Mouse (Mus musculus) cerebellum, postnatal 4 days (tissue): ENCODE results near the gene Ift81.

Experiments
- DNase-seq, 2 experiments: peaks; one replicate each; pipeline ENCODE4 v3.0.0; 2022; ENCODE audit warnings: low spot score in 2 of 2, mixed read lengths in 1 of 2

The Ift81 gene

DNA sequence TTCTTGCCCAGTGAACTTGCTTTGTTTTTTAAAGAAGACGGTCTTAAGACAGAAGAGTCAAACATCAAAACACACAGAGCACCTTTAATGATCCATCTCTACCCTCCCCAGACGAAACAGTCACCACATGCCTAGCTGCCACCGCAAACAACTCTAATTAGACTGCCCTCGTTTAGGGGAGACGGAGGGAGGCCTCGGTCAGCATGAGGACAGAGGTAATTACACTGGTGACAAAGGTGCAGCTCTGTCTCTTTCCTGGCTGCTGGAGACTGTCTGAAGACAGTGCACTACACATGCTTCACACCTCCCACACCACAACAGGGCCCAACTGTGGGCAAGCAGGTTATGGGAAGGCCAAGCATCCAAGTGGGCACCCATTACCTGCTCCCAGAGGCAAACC, 66.5 kb downstream of the Ift81 start:
- DNase-seq, result no peak

DNA sequence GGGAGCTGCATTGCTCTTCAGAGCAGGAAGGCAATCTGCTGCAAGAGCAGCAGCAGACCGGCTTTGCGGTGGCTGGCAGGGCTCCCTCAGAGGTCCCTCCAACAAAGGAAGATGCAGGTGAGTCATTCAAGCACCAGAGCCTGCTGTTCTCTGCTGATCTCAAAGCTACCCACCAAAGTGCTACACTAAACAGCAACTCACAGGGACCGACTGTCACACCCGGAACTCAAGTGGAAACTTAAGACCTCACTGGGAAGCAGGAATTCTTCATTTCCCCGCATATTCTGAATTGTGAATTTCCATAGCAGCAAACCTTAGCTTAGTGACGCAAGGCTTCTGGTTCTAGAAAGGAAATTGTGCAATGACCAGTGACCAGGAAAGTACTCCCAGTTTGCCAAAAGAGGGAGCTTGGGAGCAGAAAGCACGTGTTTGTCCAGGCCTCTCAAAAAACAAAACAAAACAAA, 67.0 kb downstream of the Ift81 start:
- peak in 1 of 2 experiments; percentile 27 for DNase-seq

DNA sequence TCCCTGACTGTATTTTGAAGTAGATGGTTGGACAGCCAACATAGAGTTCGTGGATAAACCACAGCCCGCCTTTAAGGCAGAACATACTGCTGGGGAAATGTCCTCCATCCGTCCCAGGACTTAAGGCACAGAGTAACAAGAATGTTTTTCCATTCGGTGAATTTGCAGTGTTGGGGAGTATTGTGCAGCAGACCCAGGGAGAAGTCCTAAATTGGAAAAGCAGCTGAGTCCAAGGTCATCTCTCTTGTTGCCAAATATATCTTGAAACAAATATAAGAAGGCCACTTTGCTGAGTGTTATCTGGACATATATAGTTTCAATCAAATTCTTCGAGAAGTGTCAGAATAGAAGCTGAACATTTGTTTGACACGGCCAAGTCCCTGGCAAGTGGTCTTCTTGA, 70.9 kb downstream of the Ift81 start:
- DNase-seq, result no peak

DNA sequence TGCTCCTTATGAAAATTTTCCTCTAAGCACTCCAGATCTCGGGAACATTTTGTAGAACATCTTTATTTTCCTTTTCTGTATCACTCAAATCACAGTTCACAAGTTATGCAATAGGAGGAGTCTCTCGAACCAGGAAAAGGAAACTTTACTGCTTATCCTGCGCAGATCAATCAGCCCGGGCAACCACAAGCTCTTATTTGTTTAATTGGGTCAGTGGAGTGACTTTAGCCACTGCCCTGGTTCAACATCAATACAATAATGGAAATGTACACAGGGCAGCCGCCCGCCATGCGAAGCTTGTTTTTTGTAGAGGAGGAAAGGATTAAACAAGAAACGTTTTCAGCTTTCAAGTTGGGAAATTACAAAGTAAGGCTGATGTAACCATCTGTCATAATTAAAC, 72.4 kb downstream of the Ift81 start:
- no peak for DNase-seq

DNA sequence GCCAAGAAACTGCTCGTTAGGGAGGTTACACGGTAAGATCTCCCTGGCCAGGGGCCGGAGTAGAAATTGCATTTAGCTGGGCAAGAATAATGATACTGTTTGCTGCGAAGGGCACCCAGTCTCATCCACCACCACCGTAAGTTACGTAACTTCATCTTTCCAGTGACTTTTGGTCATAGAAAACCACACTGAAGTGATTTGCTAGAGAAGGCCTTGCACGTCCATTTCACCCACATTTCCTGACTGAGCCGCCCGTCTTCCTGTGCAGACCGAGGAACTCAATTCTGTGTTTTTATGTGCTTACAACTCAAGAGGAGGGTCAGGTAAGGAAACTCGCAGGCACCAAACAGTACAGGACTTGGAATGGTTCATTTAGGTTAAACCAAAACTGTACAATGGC, 76.2 kb downstream of the Ift81 start:
- no peak for DNase-seq

DNA sequence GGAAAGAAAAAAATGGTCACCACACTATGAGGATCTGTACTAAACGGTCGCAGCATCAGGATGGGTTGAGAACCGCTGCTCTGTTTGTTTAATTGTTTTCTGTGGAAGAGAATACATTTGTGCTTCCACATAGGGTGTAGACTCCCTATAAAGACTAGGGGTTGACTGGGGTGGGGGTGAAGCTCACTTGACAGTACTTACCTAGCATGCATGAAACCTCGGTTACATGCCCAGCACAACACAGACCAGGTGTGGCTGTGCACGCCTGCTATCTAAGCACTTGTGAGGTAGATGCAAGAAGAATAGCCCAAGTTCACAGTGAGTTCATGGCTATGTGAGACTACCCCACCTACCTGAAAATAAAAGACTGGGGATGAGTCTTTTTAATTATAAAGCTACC, 76.7 kb downstream of the Ift81 start:
- DNase-seq, result no peak

DNA sequence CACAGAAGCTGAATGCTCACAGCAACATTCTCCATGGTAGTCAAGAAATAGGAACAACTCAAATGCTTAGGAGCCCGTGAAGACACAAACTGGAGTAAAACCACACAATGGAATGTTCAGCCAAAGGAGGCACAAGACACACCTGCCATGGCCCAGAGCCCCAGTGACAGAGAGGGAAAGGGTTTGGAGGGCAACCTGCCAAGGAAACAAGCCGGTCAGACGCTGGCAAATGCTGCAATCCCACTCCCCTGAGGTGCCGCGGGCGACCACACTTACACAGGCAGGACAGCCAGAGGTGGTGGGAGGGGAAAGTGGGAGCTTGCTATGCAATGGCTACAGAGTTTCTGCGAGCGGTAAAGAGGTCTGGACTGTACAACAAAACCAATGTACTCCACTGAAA, 80.4 kb downstream of the Ift81 start:
- no peak for DNase-seq

DNA sequence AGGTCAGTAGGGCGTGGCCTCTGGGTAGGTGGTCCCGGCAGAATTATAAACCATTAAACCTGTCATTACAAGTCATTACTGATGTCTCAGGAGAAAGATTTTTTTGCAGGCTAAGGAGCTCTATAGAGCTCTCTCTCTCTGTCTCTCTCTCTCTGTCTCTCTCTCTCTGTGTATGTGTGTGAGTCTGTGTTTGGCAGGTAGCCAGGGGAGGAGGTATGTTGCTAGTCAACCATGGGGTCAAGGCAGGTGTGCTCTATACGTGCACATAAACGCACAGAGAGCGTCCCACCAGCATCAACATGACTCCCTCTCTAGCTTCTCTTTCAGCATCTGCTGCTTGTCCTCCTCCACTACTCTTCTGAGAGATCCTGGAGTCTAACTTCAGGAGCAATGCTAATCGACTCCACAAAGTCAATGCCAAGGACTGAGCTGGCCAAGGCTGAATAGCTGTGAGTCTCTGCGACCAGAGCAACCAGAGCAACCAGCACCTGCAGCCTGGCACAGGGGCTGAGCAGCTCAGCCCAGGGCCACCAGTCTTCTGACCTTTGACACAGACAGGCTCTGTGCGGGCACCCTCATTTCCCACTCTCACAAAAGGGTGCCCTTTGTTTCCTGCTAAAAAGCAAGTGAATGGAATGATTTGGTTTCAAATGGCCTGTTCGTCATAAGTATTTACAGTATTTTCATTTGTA, 84.3 kb downstream of the Ift81 start:
- DNase-seq, result no peak

DNA sequence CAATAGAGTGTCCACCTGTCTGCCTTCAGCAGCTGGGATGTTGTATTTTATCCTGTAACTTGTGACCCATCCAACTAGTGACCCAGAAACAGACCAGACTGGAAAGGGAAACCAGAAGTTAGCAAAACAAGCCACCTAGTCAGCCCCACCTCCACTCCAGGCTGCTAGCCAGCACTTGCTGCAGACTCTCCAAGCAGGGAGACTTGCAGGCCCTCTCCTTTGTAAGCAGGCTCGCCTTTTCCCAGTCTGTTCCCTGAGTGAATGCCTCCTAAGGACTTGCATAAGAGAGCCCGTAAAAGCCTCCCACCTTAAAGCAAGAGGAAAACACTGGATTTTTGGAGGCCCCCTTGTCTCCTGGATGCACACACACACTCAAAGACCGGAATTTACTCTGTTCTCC, 85.0 kb downstream of the Ift81 start:
- DNase-seq, result no peak

DNA sequence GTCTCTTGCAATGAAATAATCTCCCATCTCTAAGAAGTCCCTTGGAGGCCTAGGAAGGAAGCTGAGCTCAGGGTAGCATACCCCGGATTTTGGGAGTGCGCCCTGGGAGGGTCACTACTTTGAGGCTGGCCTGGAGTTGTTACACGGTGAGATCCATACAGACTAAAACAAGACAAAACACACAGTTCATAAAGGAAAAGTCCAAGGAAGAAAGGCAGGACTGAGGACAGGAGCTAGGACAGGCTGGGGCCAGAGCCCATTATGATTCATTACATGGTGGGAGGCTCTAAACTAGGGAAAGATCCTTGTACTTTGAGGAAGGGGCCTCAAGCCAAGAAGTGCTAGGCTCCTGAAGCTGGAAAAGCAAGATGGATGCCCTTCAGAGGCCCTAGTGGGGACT, 85.7 kb downstream of the Ift81 start:
- no peak for DNase-seq

DNA sequence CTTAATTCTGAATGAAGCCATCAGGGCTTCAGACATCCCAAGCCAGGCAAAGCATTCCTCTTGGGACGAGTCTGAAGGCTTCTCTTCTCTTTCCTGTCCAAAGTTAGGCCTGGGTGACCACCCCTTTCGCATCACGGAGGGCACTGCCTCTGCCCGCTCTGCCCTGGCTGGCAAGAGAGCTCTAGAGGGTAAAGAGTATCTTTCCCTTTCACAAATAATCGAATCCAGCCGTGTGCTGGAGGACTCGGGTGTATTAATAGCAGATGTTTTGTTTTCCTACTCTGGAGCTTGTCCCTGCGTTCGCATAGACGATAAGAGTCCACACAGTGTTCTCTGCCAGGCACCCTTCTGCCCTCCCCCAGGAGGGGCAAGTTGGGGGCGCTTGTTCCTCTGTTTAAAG, 86.6 kb downstream of the Ift81 start:
- no peak for DNase-seq

DNA sequence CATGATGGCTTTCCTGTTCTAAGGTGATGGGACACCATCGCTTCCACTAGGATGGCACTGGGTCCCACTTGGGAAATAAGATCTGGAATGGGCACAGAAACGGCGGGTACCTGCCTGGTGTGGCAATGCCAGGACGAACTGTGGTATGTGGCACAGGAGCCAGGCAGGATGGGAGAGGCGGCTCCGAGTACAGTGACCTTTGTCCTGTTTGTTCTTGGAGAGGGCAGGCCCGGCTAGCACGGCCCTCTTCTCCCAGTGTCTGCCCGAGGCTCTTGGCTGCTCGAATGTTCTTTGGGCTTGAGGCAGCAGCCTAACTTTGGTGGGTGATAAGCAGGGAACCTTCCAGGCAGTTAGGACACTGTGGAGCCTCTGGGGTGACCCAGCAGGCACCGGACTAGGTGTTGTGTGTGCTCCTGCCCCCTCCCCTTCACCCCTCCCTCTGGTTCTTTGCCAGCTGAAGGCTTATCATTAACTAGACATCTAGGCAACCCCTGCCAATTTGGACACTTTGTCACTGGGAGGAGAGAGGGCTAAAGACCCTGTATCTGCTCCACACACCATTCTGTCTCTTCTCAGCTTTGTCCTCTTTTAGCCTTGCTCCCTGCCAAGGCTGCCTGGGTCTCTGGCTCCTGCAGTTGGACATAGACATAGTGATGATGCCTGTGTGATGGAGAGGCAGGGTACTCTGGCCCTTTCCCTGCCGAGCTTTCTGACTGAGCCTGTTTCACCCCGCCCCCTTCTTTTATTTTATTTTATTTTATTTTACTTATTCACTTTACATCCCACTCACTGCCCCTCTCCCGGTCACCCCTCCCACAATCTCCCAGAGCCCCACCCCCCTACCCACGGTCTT, 87.2 kb downstream of the Ift81 start:
- DNase-seq, result no peak

DNA sequence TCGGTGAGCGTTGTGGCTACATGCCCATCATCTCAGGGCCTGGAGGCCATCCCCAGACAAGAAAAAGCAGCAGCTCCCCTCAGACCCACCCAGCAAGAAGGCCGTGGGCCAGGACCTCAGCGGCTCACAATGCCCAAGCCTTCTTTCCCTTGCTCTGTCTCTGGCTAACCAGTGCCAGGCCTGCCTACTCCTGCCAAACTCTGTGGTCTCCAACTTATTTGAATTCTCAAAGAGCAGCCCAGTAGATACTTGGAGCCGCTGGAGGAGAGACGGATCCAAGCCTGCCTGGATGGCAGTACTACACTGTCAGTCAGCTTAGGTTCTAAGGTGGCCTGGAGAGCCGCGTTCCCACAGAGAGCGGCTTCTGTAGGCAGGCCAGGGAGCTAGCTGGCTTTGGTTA, 87.9 kb downstream of the Ift81 start:
- peak; percentile 37 to 41 for DNase-seq

DNA sequence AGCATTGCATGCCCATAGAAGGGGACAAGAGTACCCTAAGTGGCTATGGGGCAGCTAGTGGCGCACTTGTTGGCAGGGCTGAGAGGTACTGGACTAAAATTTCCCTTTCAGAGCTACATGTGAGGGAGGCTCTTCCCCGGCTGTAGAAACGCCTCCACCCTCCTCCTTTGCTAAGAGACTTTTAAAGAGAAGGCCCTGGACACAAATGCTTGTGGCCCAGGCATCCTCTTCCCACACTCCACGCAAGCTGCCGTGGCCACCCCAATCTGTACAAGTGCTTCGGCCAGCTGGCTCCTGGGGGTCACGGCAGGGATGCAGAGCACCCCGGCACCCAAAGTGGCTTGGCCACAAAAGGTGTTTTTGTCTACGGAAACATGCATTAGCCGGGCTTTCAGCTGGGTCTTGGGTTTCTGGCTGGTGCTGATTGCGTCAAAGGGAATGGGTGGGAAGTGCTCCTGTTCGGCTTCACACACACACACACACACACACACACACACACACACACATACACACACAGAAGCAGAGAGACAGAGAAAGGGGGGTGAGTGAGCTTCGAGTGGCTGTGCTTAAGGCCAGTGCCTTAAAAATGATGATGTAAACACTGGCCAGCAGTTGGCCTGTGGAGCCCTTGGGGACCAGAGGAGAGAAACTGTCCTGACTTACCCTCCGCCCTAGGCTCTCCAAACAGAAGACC, 88.9 kb downstream of the Ift81 start:
- no peak for DNase-seq

DNA sequence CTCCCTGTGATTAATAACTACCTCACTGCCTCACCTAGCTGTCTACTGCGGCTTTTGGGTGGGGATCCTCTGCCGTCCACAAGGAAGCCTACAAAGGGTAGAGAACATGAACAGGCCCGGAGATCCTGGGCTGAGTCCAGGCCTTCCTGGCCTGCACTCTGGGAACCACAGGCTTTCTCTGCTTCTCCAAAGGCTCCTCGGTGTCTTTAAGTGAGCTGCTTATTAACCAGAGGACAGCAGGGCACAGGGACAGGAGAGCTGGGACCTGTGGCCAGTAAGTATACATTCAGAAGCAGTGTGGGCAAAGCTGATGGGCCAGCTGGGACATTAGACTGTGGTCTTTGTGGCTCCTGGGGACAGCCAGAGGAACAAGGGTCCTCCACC, 89.5 kb downstream of the Ift81 start:
- no peak for DNase-seq

DNA sequence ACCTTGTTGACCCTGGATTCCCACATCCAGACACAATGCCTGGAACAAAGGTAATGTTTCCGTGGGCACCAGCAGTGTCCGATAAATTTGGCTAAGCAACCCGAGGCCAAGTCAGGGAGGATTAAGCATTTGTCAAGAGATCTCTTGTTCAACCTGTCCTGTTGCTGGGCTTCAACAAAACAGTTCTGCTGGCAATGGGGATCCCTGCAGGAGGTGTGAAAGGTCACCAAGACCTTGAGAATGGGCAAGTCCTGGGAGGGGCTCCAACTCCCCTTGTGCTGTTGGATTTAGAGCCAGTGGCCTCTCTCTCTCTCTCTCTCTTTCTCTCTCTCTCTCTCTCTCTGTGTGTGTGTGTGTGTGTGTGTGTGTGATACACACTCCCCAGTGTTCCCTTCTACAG, 90.1 kb downstream of the Ift81 start:
- no peak for DNase-seq

DNA sequence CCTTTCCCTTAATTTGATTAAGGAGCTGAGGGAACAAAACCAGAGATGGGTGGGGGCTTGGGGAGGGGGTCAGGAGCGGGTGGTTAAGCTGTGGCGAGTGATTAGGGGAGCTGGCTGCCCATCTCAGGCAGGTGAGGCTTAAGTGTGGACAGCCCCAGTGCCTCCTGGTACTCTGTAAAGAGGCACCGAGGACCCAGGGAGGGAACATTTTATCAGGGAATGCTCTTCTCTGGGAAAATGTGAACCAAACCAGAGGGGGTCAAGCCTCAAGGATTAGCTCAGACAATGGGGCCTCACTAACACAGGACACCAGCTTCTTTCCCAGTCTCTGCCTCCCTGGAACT, 93.2 kb downstream of the Ift81 start:
- DNase-seq, result no peak

DNA sequence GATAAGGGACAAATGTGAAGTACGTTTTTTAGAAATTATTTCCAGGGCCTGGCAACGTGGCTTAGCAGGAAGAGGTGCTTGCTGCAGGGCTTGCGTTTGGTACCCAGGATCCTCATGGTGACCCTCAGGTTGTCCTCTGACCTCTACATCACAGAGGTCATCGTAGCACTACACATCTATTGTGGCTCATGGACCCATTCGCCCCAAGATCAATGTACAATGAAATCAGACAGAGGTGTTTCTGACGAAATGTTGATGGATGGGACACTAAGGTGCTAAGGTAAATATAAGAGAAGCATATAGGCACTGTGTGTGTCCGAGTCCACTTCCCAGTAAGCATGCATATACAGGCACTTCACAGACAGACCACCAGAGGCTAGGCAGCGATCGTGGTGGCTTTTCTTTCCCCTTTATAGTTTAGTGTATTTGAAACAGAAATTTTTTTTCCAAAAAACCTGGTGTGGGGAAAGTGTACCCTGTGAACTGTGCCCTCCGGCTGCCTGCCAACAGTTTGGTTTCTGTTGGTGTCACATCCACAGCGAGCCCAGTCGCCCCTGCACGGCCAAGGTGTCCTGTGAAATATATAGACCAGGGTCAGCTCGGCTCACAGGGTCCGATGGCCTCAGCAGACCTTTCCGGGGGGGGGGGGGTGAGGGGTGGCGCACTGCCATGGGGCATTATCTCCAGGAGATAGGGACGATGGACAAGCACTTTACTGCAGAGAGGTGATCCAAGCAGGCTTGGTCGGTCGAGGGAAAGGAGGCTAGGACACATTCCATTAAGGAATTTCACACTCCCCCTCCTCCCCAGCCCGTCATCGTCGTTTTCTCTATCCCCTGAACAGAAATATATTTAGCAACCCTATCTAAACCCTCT, 93.8 kb downstream of the Ift81 start:
- DNase-seq, result no peak

DNA sequence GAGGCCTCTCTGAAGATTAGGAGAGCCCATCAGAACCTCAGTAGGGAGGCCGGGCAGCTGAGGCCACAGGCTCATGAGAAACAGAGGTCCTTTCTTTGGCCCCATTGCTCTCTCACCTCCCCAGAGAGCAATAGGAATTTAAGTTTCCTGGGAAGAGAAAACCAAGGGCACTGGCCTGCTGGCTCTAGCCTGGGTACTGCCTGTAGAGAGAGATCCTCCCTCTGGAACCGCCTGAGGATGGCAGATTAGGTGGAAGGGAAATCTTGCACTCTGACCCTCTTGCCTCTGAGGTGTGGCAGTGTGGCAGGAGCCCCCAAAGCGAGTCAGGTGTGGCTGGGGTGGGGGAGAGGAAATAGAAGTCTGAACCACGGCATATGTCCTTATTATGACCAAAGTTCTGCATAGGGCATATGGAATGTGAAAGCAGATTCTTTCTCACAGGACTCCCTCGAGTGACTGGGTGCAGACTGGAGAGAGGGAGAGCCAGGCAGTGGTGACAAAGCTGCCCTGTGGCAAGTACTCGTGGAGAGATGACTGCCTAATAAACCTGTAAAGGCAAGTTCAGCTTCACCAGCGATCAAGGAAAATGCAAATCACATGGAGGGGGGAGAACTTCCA, 95.2 kb downstream of the Ift81 start:
- no peak for DNase-seq

DNA sequence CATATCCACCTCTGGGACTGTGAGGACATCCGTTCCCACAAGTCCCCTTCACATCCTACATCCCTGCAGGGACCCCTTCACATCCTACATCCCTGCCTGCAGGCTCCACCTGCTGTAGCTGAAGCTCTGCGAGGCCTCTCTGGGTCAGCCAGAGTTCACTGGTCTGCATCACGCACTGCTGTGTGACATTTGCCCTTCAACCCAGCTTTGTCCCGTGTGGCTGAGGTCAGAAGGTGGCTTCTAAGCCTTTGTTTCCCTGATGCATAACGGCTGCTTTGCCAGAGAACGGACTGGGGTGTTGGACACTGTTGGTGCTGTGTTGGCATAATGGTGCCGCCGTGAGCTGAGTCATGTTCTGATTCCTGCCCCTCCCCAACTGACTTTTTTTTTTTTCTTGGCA, 96.1 kb downstream of the Ift81 start:
- DNase-seq, result no peak

DNA sequence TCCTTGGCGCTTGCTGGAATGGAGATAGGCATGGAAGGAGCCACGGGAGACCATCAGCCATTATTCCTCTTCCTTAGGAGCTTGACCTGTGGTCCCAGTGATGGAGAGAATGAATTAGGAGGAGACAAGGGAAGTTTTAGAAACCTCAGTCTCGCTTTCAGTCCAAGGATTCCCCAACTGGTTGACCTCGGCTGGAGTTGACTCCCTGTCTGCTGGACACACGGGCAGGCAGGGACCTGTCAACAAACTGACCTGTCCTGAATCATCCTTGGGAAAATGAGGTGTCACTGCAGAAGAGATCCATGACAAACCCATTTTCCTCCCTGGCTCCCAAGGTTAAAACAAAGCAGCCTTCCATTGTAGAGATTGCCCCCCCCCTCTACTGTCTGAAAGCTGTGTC, 97.4 kb downstream of the Ift81 start:
- no peak for DNase-seq
